Mouse (Mus musculus) left cerebral cortex, adult 2 months (tissue): Measurements from ENCODE around the gene D11Wsu47e. TPM values are rescaled to one million over a fixed set of nuclear protein-coding genes. Genes with fewer than 3 reads are reported as not detected.
"Not testable (repeated sequence)": the region's sequence is repeated elsewhere in the genome, so short reads cannot be mapped to it uniquely, and the experiment has no call there.

ENCODE experiments used
- DNase-seq, 2 experiments: peaks; one replicate each; pipeline ENCODE4 v3.0.0; 2021 to 2022; ENCODE audit warnings: low spot score in 2 of 2, mixed read lengths in 1 of 2; ENCODE audit errors: extremely low spot score in 1 of 2
- H3K27ac ChIP-seq: fragments of 200-600 bp; 2 replicates; pipeline ENCODE4 v1.8.1; 2022
- H3K4me3 ChIP-seq: fragments of 200-600 bp; 2 replicates; pipeline ENCODE4 v1.8.1; 2022
- CTCF ChIP-seq: fragments of 200-600 bp; IDR thresholded peaks from 2 replicates; pipeline ENCODE4 v1.8.1; 2022; ENCODE audit warnings: antibody characterized with exemption, mild to moderate bottlenecking, moderate library complexity
- intact Hi-C: fragments of 180-260 bp; cut with DNase I; formaldehyde crosslinking; loops from one replicate; pipeline ENCODE4 v1.15.1; 2025
- total RNA-seq, 2 experiments: library from RNA; stranded (reverse); gene quantifications; 2 replicates each; pipeline ENCODE4 v1.2.3; 2021

D11Wsu47e gene
- total RNA-seq, 2 experiments from 2014 or later = 13.2 to 14.5 TPM

- H3K4me3 ChIP-seq = no peak overlapping the region
- intact Hi-C loops = no loop called here
- H3K27ac ChIP-seq = no peak overlapping the region
- DNase-seq = no peak
- TF ChIP-seq CTCF = no peak
These were observed 30.1 kb upstream of the D11Wsu47e start for GRCm38 (mm10) chr11:113654105-113654504.

DNA sequence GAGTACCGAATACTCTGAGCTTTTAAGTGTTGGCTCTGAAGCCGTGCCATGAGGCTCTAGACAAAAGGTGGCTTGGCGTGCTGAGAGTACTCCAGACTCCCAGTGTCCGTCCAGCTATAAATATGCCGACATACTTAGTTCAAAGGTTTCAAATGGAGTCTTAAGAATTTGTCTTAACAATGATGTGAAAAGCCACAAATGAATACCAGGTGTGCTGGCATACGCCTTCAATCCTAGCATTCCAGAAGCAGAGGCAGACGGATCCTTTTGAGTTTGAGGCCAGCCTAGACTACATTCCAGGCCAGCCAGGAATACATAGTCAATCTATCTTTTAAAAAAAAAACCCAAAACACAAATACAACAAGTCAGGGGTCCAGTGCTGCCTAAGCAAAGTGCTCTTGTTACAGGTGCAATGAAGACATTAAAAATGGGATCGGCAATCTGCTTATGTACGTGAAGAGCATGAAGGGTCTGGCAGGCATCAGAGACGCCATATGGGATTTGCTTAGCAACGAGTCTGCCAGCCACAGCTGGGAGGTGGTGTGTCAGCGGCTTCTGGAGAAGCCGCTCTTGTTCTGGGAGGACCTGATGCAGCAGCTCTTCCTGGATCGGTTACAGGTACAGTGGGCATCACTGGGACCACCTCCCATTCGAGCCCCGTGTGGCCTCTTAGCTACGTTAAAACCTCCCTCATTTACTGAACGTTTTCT is 29.5 kb upstream of the D11Wsu47e start:
- intact Hi-C loops = no loop called here
- no peak for DNase-seq
- Histone ChIP-seq H3K4me3 (no peak overlapping the region), H3K27ac (peak overlapping the region; percentile 37; the same call in 1 of the 2 replicates)
- no peak for TF ChIP-seq CTCF

DNA sequence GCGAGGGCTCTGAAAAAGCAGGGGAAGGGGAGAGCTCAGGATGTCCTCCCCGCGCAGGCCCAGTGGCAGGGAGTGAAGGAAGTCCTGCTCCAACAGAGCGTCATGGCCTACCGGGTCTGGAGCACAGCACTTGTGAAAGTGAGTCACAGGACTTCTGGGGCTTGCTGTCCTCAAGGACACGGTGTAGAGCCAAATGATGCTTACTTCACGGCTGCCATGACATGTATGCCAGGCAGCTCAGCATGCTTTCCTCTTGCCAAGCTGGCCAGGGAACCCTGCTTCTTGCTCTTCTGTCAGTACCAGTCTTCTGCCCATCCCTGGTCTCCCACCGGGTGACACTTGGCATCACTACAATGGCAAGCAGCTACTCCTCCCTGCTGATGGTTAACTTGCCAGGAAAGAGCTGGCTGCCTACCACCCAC is 27.7 kb upstream of the D11Wsu47e start:
- no peak for DNase-seq
- no peak for TF ChIP-seq CTCF
- 0 out of 2 replicates have a peak overlapping the region, but pooled peaks have one; percentile 19 for H3K27ac ChIP-seq
- no peak overlapping the region for H3K4me3 ChIP-seq
- intact Hi-C loops = no loop called here

GRCm38 (mm10) chr11:113657221-113657620 is 27.0 kb upstream of the D11Wsu47e start:
- Histone ChIP-seq H3K4me3 (no peak overlapping the region), H3K27ac (no peak overlapping the region)
- intact Hi-C loops = no loop called here
- no peak for DNase-seq
- no peak for TF ChIP-seq CTCF

DNA sequence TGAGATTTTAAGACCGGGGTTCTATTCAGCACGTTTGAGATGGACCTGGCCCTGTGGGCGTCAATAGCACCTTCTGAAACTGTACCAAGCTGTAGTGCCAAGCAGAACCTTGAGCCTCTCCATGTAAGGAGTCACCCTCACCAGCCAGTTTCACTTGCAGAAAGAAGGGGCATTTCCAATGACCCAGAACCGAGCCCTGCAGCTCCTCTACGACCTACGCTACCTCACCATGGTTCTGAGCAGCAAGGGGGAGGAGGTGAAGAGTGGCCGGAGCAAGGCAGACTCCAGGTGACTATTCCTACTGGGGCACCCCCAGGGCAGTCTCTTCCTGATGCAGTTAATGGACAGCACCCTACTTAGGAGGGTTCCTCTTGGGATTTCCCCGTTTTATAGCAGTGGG is 25.9 kb upstream of the D11Wsu47e start:
- Histone ChIP-seq H3K4me3 (no peak overlapping the region), H3K27ac (no peak overlapping the region)
- intact Hi-C loops = no loop called here
- DNase-seq = no peak
- no peak for TF ChIP-seq CTCF

DNA sequence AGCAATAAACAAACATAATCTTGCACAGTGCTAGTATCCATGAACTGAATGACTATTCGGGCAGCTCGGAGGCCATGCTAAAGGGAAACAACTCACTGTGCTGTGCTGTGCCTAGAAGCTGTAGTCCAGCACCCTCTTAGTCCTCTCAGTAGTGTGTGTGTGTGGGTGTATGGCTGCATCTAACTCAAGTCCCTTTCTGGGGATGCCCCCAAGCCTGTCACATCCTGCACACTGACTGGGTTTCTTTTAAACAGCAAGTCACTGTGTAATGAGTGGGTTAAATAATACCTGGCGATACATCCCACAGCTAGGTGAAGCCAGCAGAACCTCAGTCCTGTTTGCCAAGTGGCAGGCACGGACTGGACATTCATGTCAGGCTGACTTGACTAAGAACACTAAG is 25.4 kb upstream of the D11Wsu47e start:
- no peak overlapping the region for H3K27ac ChIP-seq
- no peak for TF ChIP-seq CTCF
- DNase-seq = no peak
- no peak overlapping the region for H3K4me3 ChIP-seq
- intact Hi-C loops = no loop called here

- TF ChIP-seq CTCF = peak; percentile 21; the same call in 1 of the 2 replicates
- H3K27ac ChIP-seq, DNase-seq, intact Hi-C loops, H3K4me3 ChIP-seq: not testable (repeated sequence)
These were observed 24.0 kb upstream of the D11Wsu47e start for GRCm38 (mm10) chr11:113660213-113660612.

DNA sequence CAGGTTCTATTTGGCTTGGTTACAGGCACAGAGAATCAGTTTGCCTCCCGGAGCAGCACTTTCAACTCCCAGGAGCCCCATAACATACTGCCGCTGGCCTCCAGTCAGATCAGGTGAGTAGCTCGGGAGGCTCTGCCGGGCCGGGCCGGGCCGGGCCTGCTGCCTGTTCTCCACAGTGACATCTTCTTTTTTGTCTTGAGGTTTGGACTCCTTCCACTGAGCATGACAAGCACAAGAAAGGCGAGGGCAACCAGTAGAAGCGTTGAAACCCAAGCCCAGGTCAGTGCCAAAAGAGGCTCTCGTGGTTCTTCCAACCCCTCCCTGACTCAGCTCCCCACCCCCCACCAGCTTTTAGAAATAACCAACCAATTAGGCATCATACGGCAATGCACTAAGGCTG is 23.3 kb upstream of the D11Wsu47e start:
- no peak for TF ChIP-seq CTCF
- Histone ChIP-seq H3K27ac (no peak overlapping the region), H3K4me3 (no peak overlapping the region)
- intact Hi-C loops = no loop called here
- no peak for DNase-seq

- no peak for DNase-seq
- no peak for TF ChIP-seq CTCF
- H3K4me3 ChIP-seq = no peak overlapping the region
- H3K27ac ChIP-seq = no peak overlapping the region
- intact Hi-C loops = no loop called here
These were observed 22.3 kb upstream of the D11Wsu47e start for GRCm38 (mm10) chr11:113661835-113662351.

GRCm38 (mm10) chr11:113664279-113664678 is 19.9 kb upstream of the D11Wsu47e start:
- intact Hi-C loops = no loop called here
- no peak for DNase-seq
- no peak for TF ChIP-seq CTCF
- no peak overlapping the region for H3K4me3 ChIP-seq
- no peak overlapping the region for H3K27ac ChIP-seq

DNA sequence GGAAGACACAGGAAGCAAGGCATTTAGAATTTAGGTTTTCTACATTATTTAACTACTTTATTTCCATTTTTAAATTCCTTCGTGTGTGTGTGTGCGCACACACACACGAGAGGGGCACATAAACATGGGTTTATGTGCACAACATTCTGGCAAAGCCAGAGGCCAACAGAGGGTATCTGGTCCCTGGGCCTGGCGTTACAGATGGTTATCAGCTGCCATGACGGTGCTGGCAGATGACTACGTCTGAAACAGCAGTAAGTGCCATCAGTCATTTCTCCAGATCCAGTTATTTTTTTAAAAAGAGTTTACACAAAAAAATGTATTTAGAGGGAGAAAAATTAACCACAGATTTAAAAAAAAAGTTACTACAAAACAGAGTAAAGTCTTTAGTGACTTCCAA is 18.0 kb upstream of the D11Wsu47e start:
- no peak for TF ChIP-seq CTCF
- no peak for DNase-seq
- intact Hi-C loops = no loop called here
- Histone ChIP-seq H3K4me3 (no peak overlapping the region), H3K27ac (no peak overlapping the region)

DNA sequence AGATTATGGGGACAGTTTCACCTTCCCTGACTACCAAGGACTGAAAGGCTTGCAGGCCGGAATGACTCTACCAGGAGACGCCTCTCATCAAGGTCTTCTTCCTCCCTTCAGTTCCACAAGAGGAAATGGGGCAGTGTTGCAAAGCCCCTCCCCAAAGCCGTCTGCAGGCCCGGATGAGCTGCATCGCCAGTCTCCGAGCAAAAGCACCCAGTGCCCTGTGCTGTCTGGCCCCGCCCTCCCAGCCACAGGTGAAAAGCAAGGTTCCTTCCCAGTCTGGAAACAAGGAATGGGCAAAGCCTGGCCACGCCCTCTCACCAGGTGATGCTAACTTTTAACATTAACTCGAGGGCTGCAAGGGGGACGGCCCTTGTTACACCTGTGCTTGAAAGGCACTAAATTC is 17.6 kb upstream of the D11Wsu47e start:
- TF ChIP-seq CTCF = no peak
- DNase-seq = no peak
- intact Hi-C loops = no loop called here
- H3K4me3 ChIP-seq = no peak overlapping the region
- H3K27ac ChIP-seq = no peak overlapping the region

GRCm38 (mm10) chr11:113667122-113667521 is 17.1 kb upstream of the D11Wsu47e start:
- no peak for DNase-seq
- TF ChIP-seq CTCF = no peak
- Histone ChIP-seq H3K4me3 (no peak overlapping the region), H3K27ac (no peak overlapping the region)
- intact Hi-C loops = no loop called here
